Mouse (Mus musculus): ENCODE results near the gene Nfkb1.

Nfkb1 gene

GRCm38 (mm10) chr3:135699523-135700264 lies 8.3 kb upstream of the Nfkb1 start:
- no peak for DNase-seq (ENCODE audit: low spot score)

GRCm38 (mm10) chr3:135698466-135698975 lies 7.2 kb upstream of the Nfkb1 start:
- no peak for DNase-seq (ENCODE audit: low spot score)

GRCm38 (mm10) chr3:135696262-135696661 lies 4.9 kb upstream of the Nfkb1 start:
- DNase-seq (ENCODE audit: low spot score) = no peak

- DNase-seq (ENCODE audit: low spot score) = no peak
Observed at GRCm38 (mm10) chr3:135692999-135693398, 1.7 kb upstream of the Nfkb1 start.

- no peak for DNase-seq (ENCODE audit: low spot score)
Observed at GRCm38 (mm10) chr3:135690568-135691190, 668 bp downstream of the Nfkb1 start.

GRCm38 (mm10) chr3:135689773-135690567 lies 1.4 kb downstream of the Nfkb1 start:
- no peak for DNase-seq (ENCODE audit: low spot score)

- DNase-seq (ENCODE audit: low spot score) = no peak
Observed at GRCm38 (mm10) chr3:135688970-135689772, 2.2 kb downstream of the Nfkb1 start.

GRCm38 (mm10) chr3:135687965-135688364 lies 3.4 kb downstream of the Nfkb1 start:
- DNase-seq (ENCODE audit: low spot score) = no peak

GRCm38 (mm10) chr3:135686419-135686818 lies 4.9 kb downstream of the Nfkb1 start:
- DNase-seq (ENCODE audit: low spot score) = no peak

- no peak for DNase-seq (ENCODE audit: low spot score)
Observed at GRCm38 (mm10) chr3:135683275-135683674, 8.1 kb downstream of the Nfkb1 start.

GRCm38 (mm10) chr3:135682240-135682639 lies 9.1 kb downstream of the Nfkb1 start:
- DNase-seq (ENCODE audit: low spot score) = no peak

- DNase-seq (ENCODE audit: low spot score) = no peak
Observed at GRCm38 (mm10) chr3:135681272-135681783, 10.0 kb downstream of the Nfkb1 start.

- no peak for DNase-seq (ENCODE audit: low spot score)
Observed at GRCm38 (mm10) chr3:135680213-135680843, 11.0 kb downstream of the Nfkb1 start.

- no peak for DNase-seq (ENCODE audit: low spot score)
Observed at GRCm38 (mm10) chr3:135677064-135677463, 14.3 kb downstream of the Nfkb1 start.

GRCm38 (mm10) chr3:135676364-135676763 lies 15.0 kb downstream of the Nfkb1 start:
- DNase-seq (ENCODE audit: low spot score) = no peak

GRCm38 (mm10) chr3:135675480-135675879 lies 15.9 kb downstream of the Nfkb1 start:
- DNase-seq (ENCODE audit: low spot score) = no peak

GRCm38 (mm10) chr3:135674716-135675392 lies 16.5 kb downstream of the Nfkb1 start:
- no peak for DNase-seq (ENCODE audit: low spot score)

GRCm38 (mm10) chr3:135673695-135674094 lies 17.7 kb downstream of the Nfkb1 start:
- DNase-seq (ENCODE audit: low spot score) = no peak

GRCm38 (mm10) chr3:135673041-135673440 lies 18.3 kb downstream of the Nfkb1 start:
- no peak for DNase-seq (ENCODE audit: low spot score)

GRCm38 (mm10) chr3:135672135-135672534 lies 19.2 kb downstream of the Nfkb1 start:
- DNase-seq (ENCODE audit: low spot score) = no peak

All from left cerebral cortex, adult 11 months (tissue).